Mouse (Mus musculus) megakaryocyte-erythroid progenitor cell, adult 5-6 weeks (primary cell): ENCODE measurements around the gene Ttc28. TPM values are rescaled to one million over a fixed set of nuclear protein-coding genes. Genes with fewer than 3 reads are reported as not detected.

Experiments
- ATAC-seq: replicated peaks from 2 replicates; pipeline ENCODE4 v1.8.0; 2016; ENCODE audit warnings: mild to moderate bottlenecking, inconsistent platforms; ENCODE audit not compliant: severe bottlenecking, poor library complexity, low FRiP score, low TSS enrichment
- total RNA-seq, 2 experiments: library from RNA; stranded (forward) in 1 of 2; stranded (reverse) in 1 of 2; fragments of 200-1000, 215-1000 nt in 1 of 2; fragments of >200 nt in 1 of 2; fragmentation: Nextera tagmentation in 1 of 2; gene quantifications; 2 replicates each; pipeline ENCODE4 v1.2.3; 2014 to 2017

The Ttc28 gene
- total RNA-seq, 2 experiments from 2014 or later, result 0.70 to 5.4 TPM

DNA sequence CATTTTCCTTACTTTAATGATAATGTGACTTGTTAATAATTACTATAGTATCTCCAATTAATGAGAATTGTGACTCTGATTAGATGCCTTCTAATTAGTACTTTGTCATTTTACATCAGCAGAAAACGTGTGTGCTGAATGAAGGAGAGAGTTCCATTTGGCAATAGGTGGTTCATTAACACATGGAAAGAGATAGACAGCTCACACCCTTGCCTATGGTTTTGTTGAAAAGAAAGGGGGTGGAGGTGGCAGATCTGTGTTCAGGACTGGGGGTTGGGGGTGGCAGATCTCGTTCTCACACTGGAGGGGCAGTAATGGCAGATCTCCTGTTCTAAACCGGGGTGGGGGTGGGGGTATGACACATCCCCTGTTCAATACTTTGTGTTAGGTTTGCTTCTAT is 184.4 kb downstream of the Ttc28 start:
- ATAC-seq, result no peak

- ATAC-seq, result no peak
Observed at GRCm38 (mm10) chr5:111065770-111066169, 186.2 kb downstream of the Ttc28 start.

- no peak for ATAC-seq
Observed at GRCm38 (mm10) chr5:111069503-111069902, 189.9 kb downstream of the Ttc28 start.

- no peak for ATAC-seq
Observed at GRCm38 (mm10) chr5:111069931-111070330, 190.3 kb downstream of the Ttc28 start.

DNA sequence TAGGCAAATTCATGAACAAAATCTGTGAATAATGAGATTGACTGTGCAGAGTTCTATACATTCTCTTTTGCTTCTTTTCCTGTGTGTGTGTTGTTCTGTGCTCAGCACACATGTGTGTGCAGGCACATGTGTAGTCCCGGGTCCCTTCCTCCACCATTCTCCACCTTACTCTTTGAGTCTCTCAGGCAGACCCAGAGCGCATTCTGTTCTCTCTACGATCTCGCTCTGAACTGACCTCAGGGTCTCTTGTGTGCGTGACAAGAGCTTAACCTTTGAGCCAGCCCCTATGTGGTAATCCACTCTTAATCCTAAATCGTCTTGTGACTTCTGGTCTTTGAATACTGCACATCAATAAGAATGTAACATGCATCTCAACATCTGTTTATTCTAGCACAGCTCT is 190.8 kb downstream of the Ttc28 start:
- no peak for ATAC-seq

DNA sequence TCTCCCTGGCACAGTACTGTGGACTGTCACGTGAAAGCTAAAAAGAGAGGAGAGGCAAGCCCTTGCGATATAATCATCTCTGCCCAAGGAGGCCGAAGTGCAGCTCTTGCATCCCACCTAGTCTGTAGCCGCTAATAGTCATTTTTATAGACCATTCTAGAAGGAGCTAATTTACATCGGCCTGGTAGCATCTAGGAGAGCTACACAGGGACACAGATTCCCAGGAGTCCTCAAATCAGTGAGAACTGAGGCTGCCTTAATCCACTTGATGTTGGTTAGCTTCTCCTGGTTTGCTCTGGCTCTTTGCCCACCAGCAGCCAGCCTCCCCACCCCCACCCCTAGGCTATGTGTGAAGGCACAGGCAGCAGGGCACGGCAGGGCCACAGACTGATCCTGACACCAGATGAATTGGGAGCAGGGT is 193.7 kb downstream of the Ttc28 start:
- no peak for ATAC-seq

- ATAC-seq, result no peak
Observed at GRCm38 (mm10) chr5:111074050-111074449, 194.4 kb downstream of the Ttc28 start.

- no peak for ATAC-seq
Observed at GRCm38 (mm10) chr5:111075841-111076240, 196.2 kb downstream of the Ttc28 start.

DNA sequence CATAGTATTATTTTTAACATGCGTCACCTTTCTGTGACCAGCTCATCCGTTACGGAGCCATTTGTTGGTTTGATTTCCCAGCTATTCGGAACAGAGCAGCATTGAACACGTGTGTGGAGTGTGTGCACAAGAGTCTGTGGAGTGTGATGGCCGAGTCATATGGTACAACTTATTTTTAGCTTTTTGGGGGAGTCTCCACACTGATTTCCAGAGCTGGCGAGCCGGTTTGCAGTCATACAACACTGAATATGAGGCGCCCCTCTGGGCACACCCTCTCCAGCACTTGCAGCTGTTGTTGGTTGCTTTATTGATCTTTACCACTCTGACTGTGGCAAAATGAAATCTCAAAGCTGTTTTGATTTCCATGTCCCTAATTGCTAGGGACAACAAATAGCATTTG is 197.7 kb downstream of the Ttc28 start:
- no peak for ATAC-seq

GRCm38 (mm10) chr5:111080601-111081000 is 201.0 kb downstream of the Ttc28 start:
- ATAC-seq, result no peak

GRCm38 (mm10) chr5:111085849-111086248 is 206.2 kb downstream of the Ttc28 start:
- no peak for ATAC-seq

GRCm38 (mm10) chr5:111096750-111097149 is 217.1 kb downstream of the Ttc28 start:
- ATAC-seq, result no peak

DNA sequence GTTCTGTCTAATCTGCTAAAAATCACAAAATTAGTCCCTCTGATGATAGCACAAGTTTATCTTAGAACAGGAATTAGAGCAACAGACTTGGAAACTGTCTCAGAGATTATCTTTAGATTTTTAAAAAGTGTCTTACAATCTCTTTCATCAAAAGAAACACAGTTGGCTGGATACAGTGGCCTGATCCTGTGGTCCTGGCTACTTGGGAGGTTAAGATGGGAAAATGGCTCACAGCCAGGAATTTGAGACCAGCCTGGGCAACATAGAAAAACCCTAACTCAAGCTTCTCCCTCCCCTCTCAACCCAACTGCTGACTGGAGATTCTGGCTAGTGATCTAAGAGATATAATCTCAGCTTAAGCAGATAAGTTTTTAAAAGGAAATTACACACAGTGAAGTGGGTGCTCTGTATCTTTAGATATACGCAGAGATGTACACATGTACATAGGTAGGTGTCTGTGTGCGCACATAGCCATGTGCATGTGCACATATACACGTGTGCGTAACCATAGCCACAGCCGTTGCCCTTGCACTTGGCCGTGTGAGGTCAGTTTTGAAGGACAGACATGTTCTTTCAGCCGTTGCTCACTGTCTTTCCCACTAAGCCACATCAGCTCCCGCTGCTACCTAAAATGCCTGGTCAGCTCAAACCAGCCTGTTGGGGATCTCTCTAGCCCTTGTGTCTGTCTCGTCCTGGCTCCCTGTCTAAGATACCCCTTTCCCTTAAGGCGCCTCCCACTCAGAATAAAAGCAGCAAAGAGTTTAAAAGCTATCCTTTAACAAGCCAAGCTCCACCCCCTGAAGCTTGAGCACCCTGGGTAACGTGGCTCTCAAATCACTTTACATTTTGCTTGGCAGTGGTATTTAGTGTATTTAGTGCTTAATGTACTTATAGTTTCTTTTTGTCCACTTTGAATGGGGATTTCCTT is 217.9 kb downstream of the Ttc28 start:
- no peak for ATAC-seq

DNA sequence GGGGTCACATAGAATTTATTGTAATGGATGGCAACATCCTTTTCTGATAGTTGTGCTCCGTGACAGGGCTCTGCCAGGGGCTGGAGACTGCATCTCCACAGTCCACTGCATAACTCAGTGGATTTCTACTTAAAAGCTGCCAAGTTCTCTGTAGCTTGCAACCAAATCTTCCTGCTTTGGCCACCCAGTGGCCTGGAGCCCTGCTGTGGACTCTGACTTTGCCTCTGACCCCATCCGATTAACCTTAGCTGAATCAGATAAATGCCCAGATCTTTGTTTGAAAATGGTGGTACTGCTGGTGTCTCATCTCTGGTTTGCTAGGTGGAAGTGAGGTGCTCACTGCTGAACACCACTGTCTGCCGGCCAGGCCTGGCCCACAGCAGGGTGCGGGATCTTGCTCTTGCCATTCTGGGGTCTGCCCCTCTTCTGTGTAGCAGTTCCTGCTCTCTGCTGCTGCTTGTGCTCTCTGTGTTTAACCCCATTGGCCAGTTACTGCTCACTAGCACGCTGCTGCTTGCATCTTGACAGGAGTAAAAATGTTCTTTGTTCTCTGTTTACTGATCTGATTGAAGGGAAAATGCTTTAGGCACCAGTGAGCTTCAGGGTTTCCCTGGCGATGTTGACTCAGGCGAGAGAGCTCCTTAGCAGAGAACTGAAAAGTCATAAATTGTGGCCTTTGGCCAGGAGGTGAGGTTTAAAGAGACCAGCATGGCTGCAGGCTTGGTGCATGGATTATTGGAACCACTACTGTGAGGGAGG is 219.1 kb downstream of the Ttc28 start:
- no peak for ATAC-seq

GRCm38 (mm10) chr5:111100585-111100984 is 221.0 kb downstream of the Ttc28 start:
- ATAC-seq, result no peak

- no peak for ATAC-seq
Observed at GRCm38 (mm10) chr5:111101383-111101932, 221.9 kb downstream of the Ttc28 start.

GRCm38 (mm10) chr5:111104801-111105200 is 225.2 kb downstream of the Ttc28 start:
- ATAC-seq, result no peak

DNA sequence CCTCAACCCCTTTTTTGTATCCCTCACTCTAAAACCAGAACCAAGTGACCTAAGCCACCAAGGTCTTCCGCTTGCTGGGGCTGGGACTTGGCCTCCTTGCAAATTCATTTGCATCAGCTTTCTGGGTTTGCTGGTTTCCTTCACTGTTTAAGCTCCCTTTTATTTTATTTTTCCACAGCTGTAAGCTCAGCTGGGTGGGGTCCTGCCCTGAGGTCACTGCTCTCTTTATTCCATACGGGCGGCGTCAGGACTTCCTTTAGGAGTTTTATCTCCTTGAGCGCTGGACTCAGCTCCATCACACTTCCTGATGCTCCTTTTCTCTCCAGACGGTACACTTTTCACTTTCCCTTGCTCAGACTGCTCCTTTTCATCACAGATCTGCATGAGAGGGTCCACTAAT is 231.8 kb downstream of the Ttc28 start:
- ATAC-seq, result no peak

GRCm38 (mm10) chr5:111113183-111113582 is 233.6 kb downstream of the Ttc28 start:
- no peak for ATAC-seq

- no peak for ATAC-seq
Observed at GRCm38 (mm10) chr5:111113694-111114375, 234.2 kb downstream of the Ttc28 start.
